Mouse (Mus musculus) macrophage (primary cell): ENCODE results near the gene Tsnaxip1. TPM values are rescaled to one million over a fixed set of nuclear protein-coding genes. Genes with fewer than 3 reads are reported as not detected.
A peak's percentile ranks its signal among the peaks of the same experiment; 100 is the strongest.

ENCODE experiments used
- H3K27ac ChIP-seq: fragments of 350-480 bp; formaldehyde crosslinking; 2 replicates; pipeline ENCODE4 v1.9.0; 2021
- H3K36me3 ChIP-seq: fragments of 350-480 bp; formaldehyde crosslinking; 2 replicates; pipeline ENCODE4 v1.9.0; 2021; ENCODE audit errors: inconsistent target
- H3K4me3 ChIP-seq: fragments of 350-480 bp; formaldehyde crosslinking; 2 replicates; pipeline ENCODE4 v1.9.0; 2021; ENCODE audit errors: inconsistent target
- H3K79me2 ChIP-seq: fragments of 350-480 bp; formaldehyde crosslinking; 2 replicates; pipeline ENCODE4 v1.9.0; 2021; ENCODE audit errors: inconsistent target
- WGBS: methylation state at CpG from one replicate; pipeline ENCODE4 v1.1.7; 2026; ENCODE audit warnings: inconsistent platforms; ENCODE audit not compliant: missing documents; 5-methylcytosine and 5-hydroxymethylcytosine counted together
- polyA plus RNA-seq: library from polyadenylated mRNA; stranded (reverse); fragments of 250-400 nt; gene quantifications from 3 replicates; pipeline ENCODE4 v1.2.4, GENCODE M21; 2018; ENCODE audit warnings: inconsistent platforms

Tsnaxip1 gene
- polyA plus RNA-seq, 1 experiment from 2014 or later = not detected

DNA sequence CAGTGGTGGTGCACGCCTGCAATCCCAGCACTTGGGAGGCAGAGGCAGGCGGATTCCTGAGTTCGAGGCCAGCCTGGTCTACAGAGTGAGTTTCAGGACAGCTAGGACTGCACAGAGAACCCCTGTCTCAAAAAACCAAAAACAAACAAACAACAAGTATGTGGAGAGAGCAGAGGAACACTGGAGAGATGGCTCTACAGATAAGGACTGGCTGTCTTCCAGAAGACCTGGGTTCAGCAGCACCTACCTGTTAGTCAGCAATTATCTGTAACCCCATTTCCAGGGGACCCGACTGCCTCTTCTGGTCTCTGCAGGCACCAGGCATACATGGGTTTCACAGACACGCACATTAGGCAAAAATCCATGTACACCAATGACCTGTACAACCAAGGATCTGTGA is 11.7 kb downstream of the Tsnaxip1 start:
- no peak overlapping the region for H3K4me3 ChIP-seq
- peaks cover 5% of the 10 kb centered on the region; the same call in 1 of the 2 replicates for H3K36me3 ChIP-seq
- no peaks in the 10 kb centered on the region for H3K79me2 ChIP-seq
- H3K27ac ChIP-seq = no peak overlapping the region
- WGBS = 72% methylated on average over 5 of the region's 5 CpGs

DNA sequence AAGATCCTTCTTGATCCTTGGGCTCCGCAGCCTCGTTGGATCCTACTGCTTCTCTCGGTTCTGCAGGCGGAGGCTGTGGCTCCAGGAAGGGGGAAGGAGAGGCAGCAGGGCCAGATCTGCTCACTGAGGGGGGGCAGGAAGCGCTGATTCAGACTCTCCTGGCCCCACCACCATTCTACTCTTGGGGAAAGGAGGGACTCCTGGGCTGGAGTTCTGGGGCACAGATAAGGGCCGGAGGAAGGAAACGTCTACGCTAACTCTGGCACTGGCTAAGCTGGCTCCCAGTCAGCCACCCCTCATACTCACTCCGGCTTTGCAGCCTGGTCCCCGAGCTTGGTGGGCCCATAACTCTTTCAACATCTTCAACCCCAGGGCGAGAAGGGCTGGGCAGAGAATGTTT is 19.1 kb downstream of the Tsnaxip1 start:
- WGBS = 53% methylated on average over 11 of the region's 11 CpGs
- Histone ChIP-seq H3K36me3 (peaks cover 35% of the 10 kb centered on the region; the same call in 1 of the 2 replicates), H3K27ac (no peak overlapping the region), H3K4me3 (no peak overlapping the region), H3K79me2 (no peaks in the 10 kb centered on the region; the same call in 1 of the 2 replicates)

DNA sequence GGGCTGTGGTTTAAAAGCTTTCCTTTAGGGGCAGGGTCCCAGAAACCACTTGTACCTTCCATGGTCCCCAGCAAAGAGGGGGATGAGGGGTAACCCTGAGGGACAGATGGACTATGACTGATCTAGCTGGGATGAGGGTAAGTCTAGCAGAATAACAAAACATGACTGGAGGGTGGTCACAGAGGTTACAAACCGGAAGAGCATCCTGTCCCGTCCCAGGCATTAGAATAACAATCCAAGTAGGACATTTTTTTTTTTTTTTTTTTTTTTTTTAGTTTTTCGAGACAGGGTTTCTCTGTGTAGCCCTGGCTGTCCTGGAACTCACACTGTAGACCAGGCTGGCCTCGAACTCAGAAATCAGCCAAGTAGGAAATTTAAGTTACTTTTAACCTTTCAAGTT is 22.5 kb downstream of the Tsnaxip1 start:
- Histone ChIP-seq H3K27ac (no peak overlapping the region), H3K79me2 (no peaks in the 10 kb centered on the region; the same call in 1 of the 2 replicates), H3K4me3 (no peak overlapping the region), H3K36me3 (peaks cover 22% of the 10 kb centered on the region; the same call in 1 of the 2 replicates)
- 97% methylated on average over 3 of the region's 4 CpGs for WGBS

DNA sequence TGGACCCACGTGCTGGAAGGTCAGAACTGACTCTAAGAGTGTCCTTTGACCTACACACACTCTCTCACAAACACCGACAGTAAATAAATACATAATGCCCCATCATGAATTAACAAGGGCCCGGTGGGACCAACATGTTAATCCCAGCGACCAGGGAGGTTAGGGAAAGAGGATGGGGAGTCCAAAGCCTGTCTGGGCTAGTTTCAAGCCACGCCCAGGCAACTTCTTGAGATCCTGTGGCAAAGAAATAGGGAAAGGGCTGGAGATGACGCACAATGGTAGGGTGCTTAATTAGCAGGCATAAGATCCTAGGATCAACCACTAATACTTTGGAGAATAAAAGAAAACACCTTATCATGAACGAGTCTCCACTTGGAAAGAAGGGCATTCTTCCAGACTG is 23.1 kb downstream of the Tsnaxip1 start:
- H3K4me3 ChIP-seq = no peak overlapping the region
- peaks cover 1% of the 10 kb centered on the region; the same call in 1 of the 2 replicates for H3K79me2 ChIP-seq
- H3K27ac ChIP-seq = no peak overlapping the region
- 97% methylated on average over 7 of the region's 7 CpGs for WGBS
- peaks cover 18% of the 10 kb centered on the region; the same call in 1 of the 2 replicates for H3K36me3 ChIP-seq

DNA sequence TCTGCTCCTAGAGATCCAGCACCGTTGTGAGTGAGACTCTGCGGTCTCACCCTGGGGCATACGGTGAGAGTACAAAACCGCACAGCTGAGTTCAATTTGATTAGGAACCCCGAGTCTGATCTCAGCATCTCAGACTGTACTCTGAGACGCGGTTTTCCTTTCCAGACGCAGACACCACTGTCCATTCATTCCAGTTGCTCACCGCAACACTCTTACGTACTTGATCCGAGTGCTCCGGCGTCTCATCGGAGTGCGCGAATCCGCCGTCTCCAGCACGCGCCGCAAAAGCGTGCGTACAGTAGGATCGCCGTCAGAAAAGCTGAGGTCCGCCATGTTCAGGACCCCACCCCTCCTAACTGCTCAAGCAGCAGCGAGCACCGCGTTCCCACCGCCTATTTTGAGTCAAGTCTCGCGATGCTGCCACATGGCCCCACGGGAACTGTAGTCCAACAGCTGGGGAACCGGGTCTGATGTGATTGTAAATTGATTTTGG is 24.2 kb downstream of the Tsnaxip1 start:
- WGBS = 2% methylated on average over 34 of the region's 34 CpGs
- H3K79me2 ChIP-seq = peaks cover 12% of the 10 kb centered on the region
- peak overlapping the region; percentile 91 for H3K4me3 ChIP-seq
- H3K36me3 ChIP-seq = peaks cover 18% of the 10 kb centered on the region; the same call in 1 of the 2 replicates
- peak overlapping the region; percentile 48 for H3K27ac ChIP-seq

DNA sequence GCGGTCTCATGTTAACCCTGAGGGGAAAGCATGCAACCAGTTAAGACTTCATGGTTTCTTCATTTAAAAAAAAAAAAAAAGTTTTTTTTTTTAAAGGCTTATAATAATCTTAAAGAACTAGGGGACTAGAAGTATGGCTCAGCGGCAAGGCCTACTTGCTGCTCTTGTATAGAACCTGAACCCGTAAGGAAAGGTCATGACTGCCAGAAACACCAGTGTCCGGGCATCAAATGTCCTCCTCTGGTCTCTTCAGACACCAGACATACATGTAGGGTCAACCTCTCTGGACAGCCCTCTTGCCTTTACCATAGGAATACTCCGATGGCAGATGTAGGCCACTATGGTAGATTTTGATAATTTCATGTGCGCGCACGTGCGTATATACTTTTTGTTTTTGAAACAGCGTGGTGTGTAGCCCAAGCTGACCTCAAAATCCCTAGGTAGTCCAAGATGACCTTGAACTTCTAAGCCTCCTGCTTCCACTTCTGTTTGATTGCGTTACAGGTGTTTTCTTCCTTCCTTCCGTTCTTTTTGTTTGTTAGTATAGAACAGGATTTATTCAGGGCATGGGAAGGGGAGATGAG is 24.7 kb downstream of the Tsnaxip1 start:
- WGBS = 86% methylated on average over 12 of the region's 12 CpGs
- H3K36me3 ChIP-seq = peaks cover 15% of the 10 kb centered on the region; the same call in 1 of the 2 replicates
- H3K79me2 ChIP-seq = peaks cover 17% of the 10 kb centered on the region
- H3K27ac ChIP-seq = no peak overlapping the region
- H3K4me3 ChIP-seq = peak overlapping the region; percentile 91

DNA sequence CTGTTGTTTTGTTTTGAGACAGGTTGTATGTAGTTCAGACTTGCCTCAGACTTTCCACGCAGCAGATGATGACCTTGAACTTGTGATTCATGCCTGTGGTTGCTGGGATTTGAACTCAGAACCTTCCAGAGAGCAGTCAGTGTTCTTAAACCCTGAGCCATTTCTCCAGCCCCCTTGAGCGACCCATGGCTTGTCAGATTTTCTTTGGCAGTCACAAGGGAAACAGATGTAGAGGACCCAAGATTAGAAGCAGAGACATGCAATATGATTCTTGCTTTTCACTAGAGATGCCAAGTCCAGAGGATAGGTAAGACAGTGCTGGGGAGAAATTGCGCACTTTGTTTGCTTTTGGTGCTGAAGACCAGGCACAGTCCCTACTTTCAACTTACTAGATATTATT is 25.6 kb downstream of the Tsnaxip1 start, which contains the start of gene Cenpt:
TSS of gene Cenpt (minus strand) at position 101 of the 400 bp plus-strand sequence.
- H3K79me2 ChIP-seq = peaks cover 27% of the 10 kb centered on the region
- peaks cover 8% of the 10 kb centered on the region; the same call in 1 of the 2 replicates for H3K36me3 ChIP-seq
- no peak within 1 kb of the TSS for H3K27ac ChIP-seq
- 93% methylated on average over 3 of the region's 3 CpGs for WGBS
- H3K4me3 ChIP-seq = peak within 1 kb of the TSS; percentile 91

DNA sequence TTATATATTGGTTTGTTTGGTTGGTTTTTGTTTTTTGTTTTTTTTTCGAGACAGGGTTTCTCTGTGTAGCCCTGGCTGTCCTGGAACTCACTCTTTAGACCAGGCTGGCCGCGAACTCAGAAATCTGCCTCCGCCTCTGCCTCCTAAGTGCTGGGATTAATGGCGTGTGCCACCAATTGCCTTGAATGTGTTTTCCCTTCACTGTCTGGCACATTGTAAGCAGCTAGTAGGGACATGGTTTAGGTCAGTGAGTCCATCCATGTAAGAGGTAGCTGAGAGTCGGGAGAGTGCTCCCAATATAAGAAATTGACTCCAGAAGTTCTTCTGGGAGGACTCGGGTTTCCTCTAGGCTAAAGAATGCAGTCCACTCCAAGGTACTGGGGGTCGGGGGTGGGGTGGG is 26.8 kb downstream of the Tsnaxip1 start:
- H3K27ac ChIP-seq = peak overlapping the region; percentile 90; the same call in 1 of the 2 replicates
- WGBS = 41% methylated on average over 8 of the region's 8 CpGs
- H3K4me3 ChIP-seq = peak overlapping the region; percentile 59; the same call in 1 of the 2 replicates
- H3K79me2 ChIP-seq = peaks cover 27% of the 10 kb centered on the region
- H3K36me3 ChIP-seq = no peaks in the 10 kb centered on the region

DNA sequence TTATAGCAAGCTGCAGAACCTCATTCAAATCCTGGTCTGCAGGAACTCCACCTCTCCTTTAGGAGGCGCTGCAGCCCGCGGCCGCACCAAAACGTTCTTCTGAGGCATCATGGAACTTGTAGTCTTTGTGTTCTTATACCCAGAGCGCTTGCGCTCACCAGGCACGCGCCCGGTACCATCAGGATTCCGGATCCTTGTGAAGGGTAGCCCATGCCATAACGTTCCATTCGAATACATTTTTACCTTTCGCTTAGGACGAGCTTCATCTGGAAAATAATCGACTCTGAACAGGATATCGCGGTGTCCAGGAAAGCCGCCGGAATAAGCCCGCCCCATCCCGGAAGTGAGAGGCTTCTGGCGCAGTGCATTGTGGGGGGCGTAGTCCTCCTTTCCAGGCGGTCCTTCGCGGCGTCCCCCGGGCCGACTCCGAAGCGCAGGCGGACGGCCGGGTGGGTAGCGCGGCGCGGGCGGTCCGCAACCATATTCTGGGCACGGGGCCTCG is 27.2 kb downstream of the Tsnaxip1 start, which contains the start of gene Thap11:
TSS of gene Thap11 (plus strand) at position 418 of the 502 bp plus-strand sequence.
- Histone ChIP-seq H3K27ac (peak within 1 kb of the TSS; percentile 90), H3K4me3 (peak within 1 kb of the TSS; percentile 59), H3K36me3 (no peaks in the 10 kb centered on the region), H3K79me2 (peaks cover 27% of the 10 kb centered on the region)
- WGBS = 1% methylated on average over 43 of the region's 43 CpGs

DNA sequence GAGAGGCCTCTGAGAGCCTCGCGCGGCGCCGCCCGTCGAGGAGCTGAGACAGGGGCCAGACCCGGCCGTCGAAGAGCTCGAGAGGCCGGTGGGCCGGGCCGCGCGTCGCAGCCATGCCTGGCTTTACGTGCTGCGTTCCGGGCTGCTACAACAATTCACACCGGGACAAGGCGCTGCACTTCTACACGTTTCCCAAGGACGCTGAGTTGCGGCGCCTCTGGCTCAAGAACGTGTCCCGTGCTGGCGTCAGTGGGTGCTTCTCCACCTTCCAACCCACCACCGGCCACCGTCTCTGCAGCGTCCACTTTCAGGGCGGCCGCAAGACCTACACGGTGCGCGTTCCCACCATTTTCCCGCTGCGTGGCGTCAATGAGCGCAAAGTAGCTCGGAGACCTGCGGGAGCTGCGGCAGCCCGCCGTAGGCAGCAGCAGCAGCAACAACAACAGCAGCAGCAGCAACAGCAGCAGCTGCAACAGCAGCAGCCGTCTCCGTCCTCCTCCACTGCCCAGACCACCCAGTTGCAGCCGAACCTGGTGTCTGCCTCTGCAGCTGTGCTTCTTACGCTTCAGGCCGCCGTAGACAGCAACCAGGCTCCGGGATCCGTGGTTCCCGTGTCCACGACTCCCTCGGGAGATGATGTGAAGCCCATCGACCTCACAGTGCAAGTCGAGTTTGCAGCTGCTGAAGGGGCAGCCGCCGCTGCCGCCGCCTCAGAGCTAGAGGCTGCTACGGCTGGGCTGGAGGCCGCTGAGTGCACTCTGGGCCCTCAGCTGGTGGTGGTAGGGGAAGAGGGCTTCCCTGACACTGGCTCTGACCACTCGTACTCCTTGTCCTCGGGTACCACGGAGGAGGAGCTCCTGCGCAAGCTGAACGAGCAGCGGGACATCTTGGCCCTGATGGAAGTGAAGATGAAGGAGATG is 28.0 kb downstream of the Tsnaxip1 start:
- WGBS = 1% methylated on average over 71 of the region's 71 CpGs

DNA sequence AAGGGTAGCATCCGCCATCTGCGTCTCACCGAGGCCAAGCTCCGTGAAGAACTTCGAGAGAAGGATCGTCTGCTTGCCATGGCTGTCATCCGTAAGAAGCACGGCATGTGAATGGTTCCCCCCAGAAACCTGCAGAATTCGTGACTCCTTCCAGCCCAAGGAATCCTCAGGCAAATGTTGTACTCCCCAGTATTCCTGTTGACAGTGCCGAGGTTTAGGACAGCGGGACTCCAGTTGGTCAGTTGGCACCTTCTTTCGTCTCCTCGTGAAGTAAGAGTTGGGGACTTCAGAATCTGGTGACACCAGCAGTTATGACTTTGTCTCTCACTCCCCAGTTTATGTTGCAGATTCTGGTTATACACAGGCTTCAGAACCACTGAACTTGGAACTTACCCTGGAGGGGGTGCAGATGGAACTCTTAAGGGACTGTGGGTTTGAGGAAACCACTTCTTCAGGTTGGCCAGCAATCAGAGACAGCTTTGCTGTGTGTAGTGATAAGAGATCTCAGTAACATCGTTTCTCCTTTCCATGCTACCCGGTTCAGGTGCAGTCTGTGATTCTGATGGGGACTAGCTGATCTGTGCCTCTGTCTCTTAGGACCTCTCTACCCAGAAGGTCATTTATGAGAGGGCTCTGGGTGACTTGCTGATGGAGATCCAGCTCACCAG is 28.8 kb downstream of the Tsnaxip1 start:
- H3K27ac ChIP-seq = 0 out of 2 replicates have a peak overlapping the region, but pooled peaks have one; percentile 17
- no peaks in the 10 kb centered on the region for H3K36me3 ChIP-seq
- 39% methylated on average over 15 of the region's 15 CpGs for WGBS
- H3K4me3 ChIP-seq = peak overlapping the region; percentile 54
- peaks cover 32% of the 10 kb centered on the region for H3K79me2 ChIP-seq

More for the DNA sequence above, 28.0 kb downstream of the Tsnaxip1 start:
- Histone ChIP-seq H3K36me3 (no peaks in the 10 kb centered on the region), H3K79me2 (peaks cover 27% of the 10 kb centered on the region), H3K27ac (peak overlapping the region; percentile 17; the same call in 1 of the 2 replicates), H3K4me3 (peak overlapping the region; percentile 54)

DNA sequence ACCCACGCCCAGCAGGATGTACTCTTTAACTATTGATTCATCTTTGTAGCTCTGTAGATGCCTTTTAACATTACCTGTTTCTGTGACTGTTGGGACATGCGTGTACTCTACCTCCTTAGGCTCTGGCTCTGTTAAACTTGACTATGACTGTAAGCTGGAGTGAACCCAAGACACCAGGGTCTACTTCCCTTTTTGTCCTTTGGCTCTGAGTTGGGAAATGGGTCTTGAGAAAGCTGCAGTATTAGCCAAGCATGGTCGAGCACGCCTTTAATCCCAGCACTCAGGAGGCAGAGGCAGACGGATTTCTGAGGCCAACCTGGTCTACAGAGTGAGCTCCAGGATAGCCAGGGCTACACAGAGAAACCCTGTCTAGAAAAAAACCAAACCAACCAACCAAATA is 31.0 kb downstream of the Tsnaxip1 start:
- Histone ChIP-seq H3K27ac (peak overlapping the region; percentile 57), H3K4me3 (no peak overlapping the region), H3K36me3 (no peaks in the 10 kb centered on the region), H3K79me2 (peaks cover 54% of the 10 kb centered on the region)
- 11% methylated on average over 5 of the region's 5 CpGs for WGBS

DNA sequence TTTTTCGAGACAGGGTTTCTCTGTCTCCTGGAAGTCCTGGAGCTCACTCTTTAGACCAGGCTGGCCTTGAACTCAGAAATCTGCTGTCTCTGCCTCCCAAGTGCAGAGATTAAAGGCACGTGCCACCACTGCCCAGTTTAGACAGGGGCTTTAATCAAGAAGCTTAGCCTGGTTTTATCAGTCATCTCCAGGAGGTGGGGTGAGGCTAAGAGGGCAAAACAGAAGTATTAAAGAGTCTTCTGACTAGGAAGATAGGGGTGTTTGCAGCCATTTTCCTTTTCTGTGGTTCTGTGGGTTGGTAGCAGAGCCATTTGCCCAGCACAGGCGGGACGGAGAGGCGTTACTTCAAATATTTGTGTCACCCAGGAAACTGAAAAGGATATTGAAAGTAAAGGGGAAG is 31.8 kb downstream of the Tsnaxip1 start:
- Histone ChIP-seq H3K4me3 (no peak overlapping the region; the same call in 1 of the 2 replicates), H3K79me2 (peaks cover 63% of the 10 kb centered on the region), H3K36me3 (no peaks in the 10 kb centered on the region), H3K27ac (peak overlapping the region; percentile 57)
- 52% methylated on average over 5 of the region's 5 CpGs for WGBS
